Mouse (Mus musculus): ENCODE measurements around the gene Hdac11. TPM values are rescaled to one million over a fixed set of nuclear protein-coding genes. Genes with fewer than 3 reads are reported as not detected.
"Not testable (repeated sequence)": the region's sequence is repeated elsewhere in the genome, so short reads cannot be mapped to it uniquely, and the experiment has no call there.

The Hdac11 gene
- total RNA-seq, 2 experiments from 2014 or later: 0.99 to 2.1 TPM

DNA sequence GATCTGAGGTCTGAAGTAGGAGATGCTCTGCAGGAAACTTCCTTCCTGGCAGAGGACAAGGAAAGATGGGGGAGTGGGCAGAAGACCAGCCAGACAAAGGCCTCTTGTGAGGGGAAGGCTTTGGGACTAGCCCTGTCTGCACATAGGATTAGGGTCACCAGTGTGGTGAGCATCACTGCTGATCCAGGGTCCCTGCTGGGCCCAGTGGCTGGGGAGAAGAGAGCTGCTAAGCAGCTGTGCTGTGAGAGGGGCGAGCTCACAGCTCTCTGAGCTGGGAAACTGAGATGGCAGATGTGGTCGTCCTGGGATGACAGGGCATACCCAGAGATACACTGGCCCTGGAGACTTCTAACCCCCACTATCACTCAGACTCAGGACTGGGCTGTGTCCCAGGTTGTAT lies 35.0 kb downstream of the Hdac11 start:
- ATAC-seq (replicated peaks; ENCODE audit: low FRiP score, low TSS enrichment, poor library complexity, severe bottlenecking): no peak

- no peak for ATAC-seq (replicated peaks; ENCODE audit: low FRiP score, low TSS enrichment, poor library complexity, severe bottlenecking)
Observed at GRCm38 (mm10) chr6:91192421-91192820, 36.0 kb downstream of the Hdac11 start.

DNA sequence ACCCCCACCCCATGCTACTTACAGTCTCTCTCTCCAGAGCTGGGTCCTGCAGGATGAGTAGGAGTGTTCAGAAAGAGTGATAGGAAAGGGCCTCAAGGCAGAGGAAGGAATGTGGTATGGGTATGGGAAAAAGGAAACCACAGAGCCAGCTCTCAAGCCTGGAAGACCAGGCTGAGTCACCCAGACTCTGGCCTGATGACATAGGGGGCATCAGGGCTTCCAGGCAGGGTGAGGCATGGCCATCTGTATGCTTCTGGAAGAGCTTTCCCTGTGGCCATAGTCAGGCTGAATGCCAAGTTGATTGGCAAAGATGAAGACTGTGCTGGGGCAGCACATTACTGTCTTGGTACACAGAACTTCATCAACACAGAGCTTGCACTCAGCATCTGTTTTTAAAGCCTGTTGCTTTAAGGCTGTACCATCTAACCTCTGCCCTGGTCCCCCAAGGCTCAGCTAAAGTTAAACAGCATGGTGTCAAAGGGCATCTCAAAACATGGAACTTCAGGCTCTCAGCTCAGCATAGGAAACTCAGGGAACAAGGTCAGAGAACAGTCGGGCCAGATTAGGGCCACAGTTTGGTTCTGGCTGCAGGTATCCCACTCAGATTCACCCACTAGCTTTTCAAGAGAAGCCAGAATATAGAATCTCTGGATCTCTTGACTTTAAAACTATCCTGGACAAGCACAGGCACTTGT lies 36.5 kb downstream of the Hdac11 start:
- ATAC-seq (replicated peaks; ENCODE audit: low FRiP score, low TSS enrichment, poor library complexity, severe bottlenecking): no peak

GRCm38 (mm10) chr6:91198456-91198855 lies 42.0 kb downstream of the Hdac11 start:
- no peak for ATAC-seq (replicated peaks; ENCODE audit: low FRiP score, low TSS enrichment, poor library complexity, severe bottlenecking)

DNA sequence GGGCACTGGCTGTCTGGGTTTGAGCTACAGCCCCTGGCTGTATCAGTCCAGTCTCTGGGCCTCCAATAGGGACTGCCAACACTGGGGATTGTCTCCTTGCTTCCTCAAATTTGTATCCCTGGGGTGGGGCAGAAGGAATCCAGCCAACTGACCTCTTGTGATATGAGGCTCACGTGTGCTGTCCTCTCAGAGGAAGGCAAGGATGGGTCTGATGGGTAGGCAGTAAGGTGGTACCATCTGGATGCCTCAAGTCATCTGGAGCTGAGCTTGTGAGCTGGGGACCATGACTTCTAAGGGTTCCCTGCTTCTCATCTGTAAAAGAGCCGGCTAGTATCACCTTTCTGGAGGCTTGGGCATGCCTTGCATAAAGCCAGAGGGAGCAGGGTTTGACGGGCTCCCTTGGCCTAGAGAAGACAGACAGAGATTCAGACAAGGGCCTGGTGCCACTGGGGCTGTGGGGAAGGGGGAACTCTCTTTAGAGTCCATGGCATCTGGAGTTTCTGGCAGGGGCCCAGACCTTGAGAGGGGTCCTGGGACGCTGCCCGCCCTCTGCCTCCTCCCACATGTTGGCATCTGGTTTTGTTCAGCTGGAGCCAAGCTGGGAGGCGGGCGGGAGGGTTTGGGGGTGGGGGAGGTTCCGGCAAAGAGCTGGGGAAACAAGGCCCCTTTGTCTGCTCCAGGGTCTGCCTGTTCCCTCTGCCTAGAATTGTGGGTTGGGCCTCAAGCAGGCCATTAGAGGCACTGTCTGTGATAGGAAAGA lies 44.1 kb downstream of the Hdac11 start:
- ATAC-seq (replicated peaks; ENCODE audit: low FRiP score, low TSS enrichment, poor library complexity, severe bottlenecking): no peak

- ATAC-seq (replicated peaks; ENCODE audit: low FRiP score, low TSS enrichment, poor library complexity, severe bottlenecking): no peak
Observed at GRCm38 (mm10) chr6:91201881-91202341, 45.4 kb downstream of the Hdac11 start.

DNA sequence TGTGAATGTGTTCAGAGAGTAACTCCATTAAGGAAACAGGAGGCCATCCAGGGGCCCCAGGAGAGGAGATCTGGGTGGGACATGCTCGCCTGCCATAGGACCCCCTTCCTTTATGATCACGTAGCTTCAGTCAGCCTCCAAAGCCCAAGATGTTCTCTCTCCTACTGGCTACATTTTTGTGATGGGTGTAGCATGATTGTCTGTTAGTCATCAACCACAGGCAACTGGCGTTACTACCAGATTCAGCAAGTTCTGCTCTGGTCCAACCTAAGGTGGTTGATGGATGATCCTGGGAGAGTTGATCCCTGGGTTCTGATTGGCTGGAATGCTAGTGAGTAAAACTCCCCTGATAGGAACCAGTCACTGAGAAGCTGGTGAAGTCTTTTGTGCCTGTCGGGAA lies 46.1 kb downstream of the Hdac11 start:
- no peak for ATAC-seq (replicated peaks; ENCODE audit: low FRiP score, low TSS enrichment, poor library complexity, severe bottlenecking)

DNA sequence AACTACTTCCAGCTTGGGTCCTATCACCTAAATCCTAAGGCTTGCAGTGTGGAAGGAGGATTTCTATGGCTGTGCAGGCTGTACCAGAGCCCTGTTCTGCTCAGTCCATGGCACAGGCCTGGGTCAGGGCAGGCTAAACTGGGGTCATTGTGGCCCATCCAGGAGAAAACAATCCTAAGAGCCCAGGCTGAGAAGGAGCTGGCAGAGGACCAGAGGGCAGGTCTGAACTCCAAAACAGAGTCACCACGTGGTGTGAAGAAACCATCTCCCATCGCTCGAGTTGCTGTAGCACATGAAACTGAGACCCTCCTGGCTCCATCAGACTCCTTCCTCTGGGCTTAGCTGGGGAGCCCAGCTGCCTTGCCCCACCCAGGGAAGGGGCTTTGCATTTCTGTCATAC lies 48.9 kb downstream of the Hdac11 start:
- ATAC-seq (replicated peaks; ENCODE audit: low FRiP score, low TSS enrichment, poor library complexity, severe bottlenecking): no peak

- ATAC-seq (replicated peaks; ENCODE audit: low FRiP score, low TSS enrichment, poor library complexity, severe bottlenecking): no peak
Observed at GRCm38 (mm10) chr6:91205791-91206190, 49.3 kb downstream of the Hdac11 start.

GRCm38 (mm10) chr6:91207491-91207890 lies 51.0 kb downstream of the Hdac11 start:
- no peak for ATAC-seq (replicated peaks; ENCODE audit: low FRiP score, low TSS enrichment, poor library complexity, severe bottlenecking)

DNA sequence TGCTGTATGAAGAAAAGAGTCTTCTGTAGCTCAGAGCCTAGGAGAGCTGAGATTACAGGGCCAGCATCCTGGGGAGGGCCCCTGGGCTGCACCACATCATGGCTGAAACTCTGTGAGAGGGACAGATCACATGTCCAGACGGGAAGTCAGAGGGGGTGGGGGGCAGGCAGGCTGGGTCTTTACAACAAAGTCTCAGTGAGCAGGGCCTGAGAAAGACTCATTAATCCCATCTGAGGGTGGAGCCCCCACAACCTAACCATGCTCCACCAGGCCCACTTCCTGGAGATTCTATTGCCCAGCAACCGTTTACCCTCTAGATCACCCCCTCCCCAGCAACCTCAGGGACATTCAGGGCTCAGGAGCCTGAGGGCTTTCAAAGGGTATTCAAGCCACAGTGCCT lies 53.3 kb downstream of the Hdac11 start:
- no peak for ATAC-seq (replicated peaks; ENCODE audit: low FRiP score, low TSS enrichment, poor library complexity, severe bottlenecking)

DNA sequence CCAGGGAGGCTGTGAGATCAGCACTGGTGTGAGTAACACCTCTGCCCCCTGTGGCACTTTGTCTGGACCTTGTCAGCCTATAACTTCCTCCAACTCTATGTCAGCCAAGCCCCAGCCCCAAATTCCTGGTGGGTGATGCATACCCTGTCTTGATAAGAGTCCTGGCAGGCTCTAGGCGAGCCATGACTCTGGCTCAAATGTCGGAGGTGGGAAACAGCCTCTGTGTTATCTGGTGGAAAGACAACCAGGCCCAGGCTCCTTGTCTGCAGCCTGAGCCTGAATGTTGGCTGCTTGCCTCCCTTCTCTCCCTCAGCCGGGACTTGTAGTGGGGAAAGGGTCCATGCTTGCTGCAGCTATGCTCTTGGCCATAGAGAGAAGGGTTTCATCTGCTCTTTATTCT lies 54.4 kb downstream of the Hdac11 start:
- ATAC-seq (replicated peaks; ENCODE audit: low FRiP score, low TSS enrichment, poor library complexity, severe bottlenecking): no peak

GRCm38 (mm10) chr6:91212155-91212554 lies 55.7 kb downstream of the Hdac11 start, which contains the start of gene Fbln2:
TSS of gene Fbln2 (plus strand) at chr6:91212455.
- ATAC-seq (replicated peaks; ENCODE audit: low FRiP score, low TSS enrichment, poor library complexity, severe bottlenecking): not testable (repeated sequence)

- ATAC-seq (replicated peaks; ENCODE audit: low FRiP score, low TSS enrichment, poor library complexity, severe bottlenecking): peak; percentile 61
Observed at GRCm38 (mm10) chr6:91212571-91212970, 56.1 kb downstream of the Hdac11 start.

DNA sequence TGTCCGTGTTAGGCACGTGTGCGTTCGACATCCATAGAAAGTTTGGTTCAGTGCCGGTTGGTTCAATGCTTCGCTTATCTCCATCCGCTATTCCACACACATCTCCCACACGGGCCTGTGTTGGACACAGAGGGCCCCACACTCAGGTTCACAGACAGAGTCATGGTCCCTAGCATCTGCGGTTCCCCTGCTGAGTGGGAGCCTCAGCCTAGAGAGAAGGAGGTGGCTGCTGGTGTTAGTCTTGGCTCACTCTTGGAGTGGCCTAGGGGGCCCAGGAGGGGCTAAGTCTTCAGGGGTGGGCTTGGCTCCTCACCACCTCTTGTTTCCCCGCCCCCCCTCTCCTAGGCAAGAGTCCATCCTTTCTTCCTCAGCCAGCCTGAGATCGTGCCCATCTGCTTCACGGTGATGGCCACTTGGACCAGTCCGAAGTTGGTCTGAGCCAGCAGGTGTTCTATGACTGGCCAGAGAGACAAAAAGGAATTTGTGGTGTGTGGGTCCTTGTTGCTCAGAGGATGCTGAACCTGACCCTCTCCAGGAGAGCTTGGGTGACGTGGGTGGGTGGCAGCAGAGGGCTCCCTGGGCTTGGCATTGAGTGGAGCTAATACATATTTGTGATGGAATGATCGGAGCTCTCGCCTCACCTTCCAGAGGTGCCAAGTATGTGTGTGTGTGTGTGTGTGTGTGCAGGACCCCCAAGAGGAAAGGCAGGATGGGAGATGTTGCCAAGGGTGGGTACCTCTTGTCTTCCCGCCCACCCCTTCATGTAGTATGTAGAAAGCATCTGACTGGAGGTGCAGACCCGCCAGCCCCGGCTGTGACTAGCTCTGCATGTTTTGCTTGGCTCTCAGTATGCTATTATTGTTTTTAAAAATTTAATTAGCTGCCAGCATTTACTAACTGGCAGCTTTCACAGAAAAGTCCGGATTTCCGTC lies 57.1 kb downstream of the Hdac11 start:
- no peak for ATAC-seq (replicated peaks; ENCODE audit: low FRiP score, low TSS enrichment, poor library complexity, severe bottlenecking)

DNA sequence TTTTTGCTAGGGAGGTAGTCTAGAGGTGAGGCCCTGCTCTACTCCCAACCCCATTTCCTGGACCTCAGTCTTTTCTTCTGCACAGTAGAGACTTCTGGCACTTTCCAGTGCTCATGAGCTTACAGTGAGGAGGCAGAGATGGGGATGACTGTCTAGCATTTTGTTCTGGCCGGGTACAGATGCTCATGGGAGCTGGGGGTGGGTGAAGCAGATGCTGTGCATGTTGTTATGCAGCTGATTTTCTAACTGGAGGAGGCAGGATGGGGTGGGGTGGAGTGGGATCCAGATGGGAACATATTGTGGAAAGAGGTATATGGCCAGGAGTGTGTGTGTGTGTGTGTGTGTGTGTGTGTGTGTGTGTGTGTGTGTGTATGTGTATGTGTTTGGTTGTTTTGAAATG lies 59.0 kb downstream of the Hdac11 start:
- no peak for ATAC-seq (replicated peaks; ENCODE audit: low FRiP score, low TSS enrichment, poor library complexity, severe bottlenecking)

DNA sequence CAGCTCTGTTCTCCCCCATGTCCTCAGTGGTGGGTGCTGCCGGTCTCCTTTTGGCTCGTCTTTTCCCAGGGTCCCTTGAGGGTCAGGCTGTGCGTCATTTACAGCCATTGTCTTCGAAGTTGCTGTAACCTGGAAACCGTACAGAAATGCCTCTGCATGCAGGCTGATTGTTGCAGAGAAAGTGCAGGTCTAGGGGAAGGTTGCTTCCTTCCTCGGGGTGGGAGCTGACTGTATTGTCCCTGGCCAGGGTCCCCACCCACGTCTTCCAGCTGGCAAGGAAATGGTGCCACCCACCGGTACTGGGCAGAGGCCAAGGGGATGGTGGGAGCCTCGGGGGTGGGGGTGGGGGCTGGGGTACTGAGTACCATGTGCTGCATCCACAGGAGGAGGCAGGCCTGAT lies 62.0 kb downstream of the Hdac11 start:
- ATAC-seq (replicated peaks; ENCODE audit: low FRiP score, low TSS enrichment, poor library complexity, severe bottlenecking): no peak

- ATAC-seq (replicated peaks; ENCODE audit: low FRiP score, low TSS enrichment, poor library complexity, severe bottlenecking): no peak
Observed at GRCm38 (mm10) chr6:91218871-91219270, 62.4 kb downstream of the Hdac11 start.

DNA sequence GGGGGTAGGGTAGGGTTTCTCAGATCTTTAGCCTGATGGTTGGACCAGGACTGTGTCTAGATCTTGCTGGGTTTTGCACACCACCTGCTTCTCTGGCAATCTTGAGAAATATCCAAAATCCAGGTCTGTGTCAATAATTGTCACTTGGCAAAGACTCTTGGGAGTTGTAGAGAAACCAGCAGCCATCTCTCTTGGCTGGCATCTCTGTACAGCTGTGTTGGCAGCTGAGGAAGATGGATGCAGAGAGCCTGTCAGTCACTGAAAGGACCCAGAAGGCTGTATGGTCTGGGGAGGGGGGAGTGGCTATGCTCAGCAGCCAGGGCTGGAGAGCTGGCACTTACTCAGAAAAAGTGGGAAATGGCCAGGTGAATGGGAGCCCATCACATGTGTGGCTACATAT lies 63.6 kb downstream of the Hdac11 start:
- ATAC-seq (replicated peaks; ENCODE audit: low FRiP score, low TSS enrichment, poor library complexity, severe bottlenecking): no peak

DNA sequence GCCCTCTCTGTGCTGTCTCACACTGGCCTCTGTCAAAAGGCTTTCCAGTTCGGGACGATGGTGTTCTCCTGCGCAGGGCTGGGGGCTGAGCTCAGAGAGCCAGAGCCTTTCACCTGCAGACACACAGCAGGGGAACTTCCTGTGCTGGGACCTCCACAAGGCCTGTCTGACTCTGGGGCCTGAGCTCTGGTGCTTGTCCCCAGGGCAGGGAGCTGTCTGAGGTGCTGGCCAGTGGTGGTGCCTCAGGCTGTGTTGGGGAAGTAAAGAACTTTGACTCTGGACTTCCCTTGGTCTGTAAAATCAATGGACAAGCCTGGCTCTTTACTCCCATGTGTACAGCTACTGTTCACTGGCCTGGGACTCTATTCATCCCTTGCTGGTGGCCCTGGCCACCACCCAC lies 64.6 kb downstream of the Hdac11 start:
- no peak for ATAC-seq (replicated peaks; ENCODE audit: low FRiP score, low TSS enrichment, poor library complexity, severe bottlenecking)
